Mouse (Mus musculus) lung, postnatal 36 days (tissue): ENCODE measurements around the gene Sall1.

Source experiments
- DNase-seq: peaks from one replicate; pipeline ENCODE4 v3.0.0; 2022; ENCODE audit warnings: mixed read lengths

Gene Sall1

GRCm38 (mm10) chr8:89043940-89044339 is at the start of gene Sall1:
TSS of gene Sall1 (minus strand) at chr8:89044162.
- DNase-seq, result no peak

- DNase-seq, result no peak
Observed at GRCm38 (mm10) chr8:89089916-89090315, 46.0 kb upstream of the Sall1 start.

- no peak for DNase-seq
Observed at GRCm38 (mm10) chr8:89079147-89079546, 35.2 kb upstream of the Sall1 start.

- no peak for DNase-seq
Observed at GRCm38 (mm10) chr8:89072968-89073382, 29.0 kb upstream of the Sall1 start.

- DNase-seq, result no peak
Observed at GRCm38 (mm10) chr8:89067499-89067898, 23.5 kb upstream of the Sall1 start.

GRCm38 (mm10) chr8:89064042-89064441 is 20.1 kb upstream of the Sall1 start:
- DNase-seq, result no peak

- peak; percentile 21 for DNase-seq
Observed at GRCm38 (mm10) chr8:89063366-89064040, 19.5 kb upstream of the Sall1 start.

GRCm38 (mm10) chr8:89060717-89061116 is 16.8 kb upstream of the Sall1 start:
- no peak for DNase-seq

- peak; percentile 7 for DNase-seq
Observed at GRCm38 (mm10) chr8:89059507-89059906, 15.5 kb upstream of the Sall1 start.

- DNase-seq, result no peak
Observed at GRCm38 (mm10) chr8:89052880-89053279, 8.9 kb upstream of the Sall1 start.

- DNase-seq, result no peak
Observed at GRCm38 (mm10) chr8:89046639-89047348, 2.8 kb upstream of the Sall1 start.

- DNase-seq, result no peak
Observed at GRCm38 (mm10) chr8:89046226-89046625, 2.3 kb upstream of the Sall1 start.

- no peak for DNase-seq
Observed at GRCm38 (mm10) chr8:89045726-89046125, 1.8 kb upstream of the Sall1 start.

- no peak for DNase-seq
Observed at GRCm38 (mm10) chr8:89045218-89045601, 1.2 kb upstream of the Sall1 start.

- no peak for DNase-seq
Observed at GRCm38 (mm10) chr8:89044511-89045217, 702 bp upstream of the Sall1 start.

GRCm38 (mm10) chr8:89043371-89043841 is 556 bp downstream of the Sall1 start:
- no peak for DNase-seq

- no peak for DNase-seq
Observed at GRCm38 (mm10) chr8:89042560-89043370, 1.2 kb downstream of the Sall1 start.

- no peak for DNase-seq
Observed at GRCm38 (mm10) chr8:89042118-89042460, 1.9 kb downstream of the Sall1 start.

GRCm38 (mm10) chr8:89041421-89042117 is 2.4 kb downstream of the Sall1 start:
- DNase-seq, result no peak

GRCm38 (mm10) chr8:89040751-89041420 is 3.1 kb downstream of the Sall1 start:
- DNase-seq, result no peak

- DNase-seq, result no peak
Observed at GRCm38 (mm10) chr8:89039890-89040289, 4.1 kb downstream of the Sall1 start.

GRCm38 (mm10) chr8:89038920-89039319 is 5.0 kb downstream of the Sall1 start:
- DNase-seq, result no peak
